ENCODE assay signal across 18 mouse cellular contexts in the genomic region with DNA sequence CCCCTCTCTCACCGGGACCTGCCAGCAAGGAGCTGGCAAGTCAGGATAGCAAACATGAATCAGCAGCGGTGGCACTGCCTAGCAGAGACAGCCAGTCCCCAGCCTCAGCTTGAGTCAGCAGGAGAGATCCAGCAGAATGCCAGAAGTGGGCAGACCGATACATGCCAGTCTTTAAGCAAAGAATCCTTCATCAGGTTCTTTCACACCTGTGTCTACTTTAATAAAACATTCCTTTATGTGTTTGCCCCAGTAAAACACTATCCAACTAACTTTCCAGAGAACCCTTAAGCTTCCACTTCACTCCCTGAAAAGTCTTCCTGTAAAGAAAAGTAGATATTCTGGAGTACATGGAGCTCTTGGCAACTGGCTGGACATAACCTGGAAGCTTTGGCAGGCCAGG. TPM values are rescaled to one million over a fixed set of nuclear protein-coding genes. Genes with fewer than 3 reads are reported as not detected.
DNase-seq lines count a peak whose midpoint lies in the region; ATAC-seq and TF ChIP-seq lines count a peak whose summit lies in the region.
"Had no signal": no experiment of that assay in that cellular context is flagged by ENCODE, and none has a peak within 500 bp of the region (broad histone marks: within the 10 kb centered on the region; RNA-seq: fewer than 3 reads in every experiment).

No protein-coding gene starts in this region.

- DNase-seq in lung, postnatal 4 days: no peak
- DNase-seq in lung, postnatal 0 days (ENCODE audit: low spot score): peak; percentile 71
- peak; percentile 36 for DNase-seq in lung, postnatal 25 days (ENCODE audit: low spot score)
- no peak for DNase-seq in urinary bladder, postnatal 4 days (ENCODE audit: low spot score in 2 of 2)
- DNase-seq in layer of hippocampus, adult 11-12 months (ENCODE audit: low spot score): no peak
- DNase-seq: adrenal gland, adult 2 months; adrenal gland, postnatal 10 days; adrenal gland, postnatal 25 days; cerebellum, adult 11-12 months; cerebellum, adult 2 months; cerebellum, adult 9-10 months; cerebellum, postnatal 10 days; cerebellum, postnatal 25 days had no signal

- no peak overlapping the region for H3K4me3 ChIP-seq in lung, embryonic 15.5 days
- no peak overlapping the region for H3K4me3 ChIP-seq in lung, postnatal 0 days (ENCODE audit: low read depth, low read length)
- H3K4me3 ChIP-seq: embryonic facial prominence, embryonic 10.5 days; embryonic facial prominence, embryonic 12.5 days; forebrain, embryonic 13.5 days; forebrain, embryonic 15.5 days had no signal

- WGBS in lung, embryonic 15.5 days: 61% methylated on average over 3 of the region's 3 CpGs
- 69% methylated on average over 3 of the region's 3 CpGs for WGBS in lung, postnatal 0 days

- H3K4me2 ChIP-seq in lung, embryonic 15.5 days: no peak overlapping the region
- no peak overlapping the region for H3K4me2 ChIP-seq in lung, postnatal 0 days (replicated peaks; ENCODE audit: low read depth, low read length)
- H3K4me2 ChIP-seq: embryonic facial prominence, embryonic 12.5 days; forebrain, embryonic 13.5 days; forebrain, embryonic 15.5 days had no signal

- no peaks in the 10 kb centered on the region for H3K27me3 ChIP-seq in lung, embryonic 15.5 days
- no peaks in the 10 kb centered on the region for H3K27me3 ChIP-seq in lung, postnatal 0 days (replicated peaks; ENCODE audit: insufficient read depth, low read length)
- H3K27me3 ChIP-seq: embryonic facial prominence, embryonic 12.5 days; forebrain, embryonic 13.5 days; forebrain, embryonic 15.5 days had no signal

- peak overlapping the region; percentile 56 for H3K27ac ChIP-seq in lung, embryonic 15.5 days
- H3K27ac ChIP-seq in lung, postnatal 0 days (ENCODE audit: low read length): no peak overlapping the region
- H3K27ac ChIP-seq: embryonic facial prominence, embryonic 10.5 days; embryonic facial prominence, embryonic 12.5 days; forebrain, embryonic 13.5 days; forebrain, embryonic 15.5 days had no signal

- no peak overlapping the region for H3K9ac ChIP-seq in lung, embryonic 15.5 days
- H3K9ac ChIP-seq in lung, postnatal 0 days (replicated peaks; ENCODE audit: low read depth): no peak overlapping the region
- H3K9ac ChIP-seq: embryonic facial prominence, embryonic 12.5 days; forebrain, embryonic 13.5 days; forebrain, embryonic 15.5 days had no signal

- no peak for TF ChIP-seq EP300 in lung, postnatal 0 days (IDR thresholded peaks at IDR 0.05)

- H3K4me1 ChIP-seq in lung, embryonic 15.5 days: no peaks in the 10 kb centered on the region
- no peaks in the 10 kb centered on the region for H3K4me1 ChIP-seq in lung, postnatal 0 days (ENCODE audit: insufficient read depth, low read depth, low read length)
- H3K4me1 ChIP-seq: embryonic facial prominence, embryonic 10.5 days; embryonic facial prominence, embryonic 12.5 days; forebrain, embryonic 13.5 days; forebrain, embryonic 15.5 days had no signal

- TF ChIP-seq CTCF in lung, postnatal 0 days (IDR thresholded peaks at IDR 0.05): no peak

- H3K9me3 ChIP-seq in lung, embryonic 15.5 days: no peaks in the 10 kb centered on the region
- no peaks in the 10 kb centered on the region for H3K9me3 ChIP-seq in lung, postnatal 0 days (ENCODE audit: low read length)
- H3K9me3 ChIP-seq: forebrain, embryonic 15.5 days had no signal

- H3K36me3 ChIP-seq in lung, embryonic 15.5 days: no peaks in the 10 kb centered on the region
- H3K36me3 ChIP-seq in lung, postnatal 0 days (ENCODE audit: insufficient read depth, low read length): no peaks in the 10 kb centered on the region
- H3K36me3 ChIP-seq: embryonic facial prominence, embryonic 10.5 days; embryonic facial prominence, embryonic 12.5 days; forebrain, embryonic 15.5 days had no signal

- ATAC-seq in lung, embryonic 15.5 days (ENCODE audit: borderline replicate concordance, extremely low read depth, low FRiP score, low TSS enrichment): peak; percentile 46; the same call in 1 of the 2 replicates
- ATAC-seq in lung, postnatal 0 days: peak; percentile 64
- ATAC-seq: forebrain, embryonic 13.5 days; forebrain, embryonic 15.5 days had no signal

RNA-seq across cellular contexts. Expression of a gene that starts 35.0 kb away (rescaled TPM):
- 27.9 and 30.2 TPM in 2 replicates for polyA plus RNA-seq in lung, embryonic 15.5 days (2015; fragmentation: Nextera tagmentation; extraction: Ambion mirVana)
- 24.7 and 30.6 TPM in 2 replicates for polyA plus RNA-seq in lung, postnatal 0 days (2015; fragmentation: Nextera tagmentation; extraction: Ambion mirVana)

Comparison
In these comparisons a context has a peak if more than half of its experiments do, and no peak if none do; other contexts are left out.
1. DNase-seq: peak in lung, postnatal 0 days (single experiment) and lung, postnatal 25 days (single experiment); none in lung, postnatal 4 days (0 of 2), urinary bladder, postnatal 4 days (0 of 2) and layer of hippocampus, adult 11-12 months (single experiment).